Mouse (Mus musculus) hindbrain, embryonic 13.5 days (tissue): ENCODE results near the gene 2210408I21Rik. TPM values are rescaled to one million over a fixed set of nuclear protein-coding genes. Genes with fewer than 3 reads are reported as not detected.

Source experiments
- ATAC-seq: fragments of 200-750 bp; cut with Nextera tagmentation; 2 replicates; pipeline ENCODE4 v1.8.0; 2017; ENCODE audit warnings: moderate TSS enrichment; ENCODE audit not compliant: low FRiP score
- H3K27ac ChIP-seq: fragments of 300-500 bp; sonication (generic); 2 replicates; pipeline ENCODE4 v1.5.1; 2015; ENCODE audit warnings: inconsistent platforms, mild to moderate bottlenecking, moderate library complexity
- H3K27me3 ChIP-seq: fragments of 300-500 bp; sonication (generic); 2 replicates; pipeline ENCODE4 v1.6.1; 2015; ENCODE audit warnings: mild to moderate bottlenecking, inconsistent platforms
- H3K36me3 ChIP-seq: fragments of 300-500 bp; sonication (generic); 2 replicates; pipeline ENCODE4 v1.6.1; 2015; ENCODE audit warnings: mild to moderate bottlenecking, inconsistent platforms
- H3K4me1 ChIP-seq: fragments of 300-500 bp; sonication (generic); replicated peaks from 2 replicates; pipeline ENCODE4 v1.6.1; 2015; ENCODE audit warnings: inconsistent platforms
- H3K4me2 ChIP-seq: fragments of 300-500 bp; sonication (generic); 2 replicates; pipeline ENCODE4 v1.6.1; 2015; ENCODE audit warnings: inconsistent platforms, mild to moderate bottlenecking, moderate library complexity
- H3K4me3 ChIP-seq: fragments of 300-500 bp; sonication (generic); 2 replicates; pipeline ENCODE4 v1.5.1; 2015; ENCODE audit warnings: mild to moderate bottlenecking, inconsistent platforms
- H3K9ac ChIP-seq: fragments of 300-500 bp; sonication (generic); 2 replicates; pipeline ENCODE4 v1.6.1; 2015; ENCODE audit warnings: mild to moderate bottlenecking, inconsistent platforms
- H3K9me3 ChIP-seq: fragments of 300-500 bp; sonication (generic); 2 replicates; pipeline ENCODE4 v1.6.1; 2016; ENCODE audit warnings: inconsistent platforms
- WGBS: fragments of 180-500 bp; shearing (Covaris S2); methylation state at CpG from one replicate; pipeline ENCODE4 v1.1.7; 2015; 5-methylcytosine and 5-hydroxymethylcytosine counted together
- polyA plus RNA-seq: library from polyadenylated mRNA; unstranded; fragments of >200 nt; fragmentation: Nextera tagmentation; extraction: Ambion mirVana; gene quantifications from 2 replicates; pipeline ENCODE4 v1.2.1, GENCODE M21; 2015

The 2210408I21Rik gene
- polyA plus RNA-seq, 1 experiment from 2014 or later = 12.9 TPM

- 35% methylated on average over 2 of the region's 2 CpGs for WGBS
- Histone ChIP-seq H3K9me3 (no peaks in the 10 kb centered on the region), H3K4me1 (no peaks in the 10 kb centered on the region), H3K27me3 (no peaks in the 10 kb centered on the region), H3K4me3 (no peak overlapping the region), H3K9ac (no peak overlapping the region), H3K4me2 (no peak overlapping the region), H3K36me3 (no peaks in the 10 kb centered on the region), H3K27ac (no peak overlapping the region)
- ATAC-seq = no peak
Observed at GRCm38 (mm10) chr13:77412829-77413228, 277.5 kb downstream of the 2210408I21Rik start.

DNA sequence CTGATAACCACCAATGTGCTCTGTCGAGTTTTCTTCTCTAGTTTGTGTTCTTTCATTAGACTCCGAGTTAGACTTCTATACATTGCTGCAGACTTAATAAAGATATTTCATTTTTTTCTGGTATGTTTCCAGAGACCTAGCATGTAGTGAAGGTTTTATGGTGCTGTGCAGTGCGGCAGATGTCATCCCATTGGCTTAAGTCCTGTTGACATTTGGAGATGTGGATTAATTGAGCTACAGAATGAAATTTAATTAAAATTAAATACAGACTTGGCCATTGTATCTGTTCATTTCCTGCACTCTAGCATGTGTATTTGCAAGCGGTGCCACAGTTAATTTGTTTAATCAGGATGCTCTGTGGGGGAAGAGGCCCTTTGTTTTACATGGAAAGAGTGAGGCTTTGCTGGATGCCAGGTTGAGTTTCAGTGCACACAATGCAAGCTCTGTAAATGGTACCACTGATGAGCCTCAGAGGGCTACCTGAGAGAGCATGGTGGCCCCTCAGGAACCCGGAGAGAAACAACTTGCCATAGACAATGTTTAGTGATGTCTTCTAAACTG is 314.7 kb downstream of the 2210408I21Rik start:
- H3K4me3 ChIP-seq = no peak overlapping the region
- no peak overlapping the region for H3K27ac ChIP-seq
- no peaks in the 10 kb centered on the region for H3K4me1 ChIP-seq
- WGBS = 83% methylated on average over 5 of the region's 5 CpGs
- no peaks in the 10 kb centered on the region for H3K9me3 ChIP-seq
- no peak overlapping the region for H3K9ac ChIP-seq
- ATAC-seq = no peak
- H3K27me3 ChIP-seq = no peaks in the 10 kb centered on the region
- no peaks in the 10 kb centered on the region for H3K36me3 ChIP-seq
- no peak overlapping the region for H3K4me2 ChIP-seq

DNA sequence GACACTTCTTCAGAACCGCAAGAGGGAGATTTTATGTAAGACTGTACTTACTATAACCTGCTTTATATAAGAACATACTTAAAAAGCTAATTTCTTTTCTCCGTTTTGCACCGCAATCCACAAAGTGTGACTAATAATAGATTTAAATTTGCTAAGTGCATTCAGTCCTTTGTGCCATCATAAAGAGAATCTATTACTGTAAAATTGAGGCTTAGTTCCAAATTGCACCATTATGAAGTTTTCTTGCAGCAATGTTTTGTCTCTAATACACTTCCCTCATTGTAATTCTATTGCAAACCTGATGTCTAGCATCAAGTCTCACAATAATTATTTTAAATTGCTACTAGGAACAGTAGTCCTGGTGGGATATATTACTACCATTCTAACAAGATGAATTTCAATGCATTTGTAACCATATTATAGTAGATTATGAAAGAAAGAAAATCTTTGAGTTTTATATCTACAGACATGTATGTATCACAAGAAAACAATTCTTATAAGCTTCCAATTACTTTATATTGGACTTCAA is 334.8 kb downstream of the 2210408I21Rik start:
- WGBS = 87% methylated on average over 3 of the region's 3 CpGs

GRCm38 (mm10) chr13:77476420-77476819 is 341.1 kb downstream of the 2210408I21Rik start:
- ATAC-seq = no peak

More for the DNA sequence above, 334.8 kb downstream of the 2210408I21Rik start:
- Histone ChIP-seq H3K36me3 (no peaks in the 10 kb centered on the region), H3K4me2 (no peak overlapping the region), H3K9me3 (no peaks in the 10 kb centered on the region), H3K27me3 (no peaks in the 10 kb centered on the region), H3K27ac (no peak overlapping the region), H3K4me1 (no peaks in the 10 kb centered on the region), H3K9ac (no peak overlapping the region), H3K4me3 (no peak overlapping the region)
- no peak for ATAC-seq

DNA sequence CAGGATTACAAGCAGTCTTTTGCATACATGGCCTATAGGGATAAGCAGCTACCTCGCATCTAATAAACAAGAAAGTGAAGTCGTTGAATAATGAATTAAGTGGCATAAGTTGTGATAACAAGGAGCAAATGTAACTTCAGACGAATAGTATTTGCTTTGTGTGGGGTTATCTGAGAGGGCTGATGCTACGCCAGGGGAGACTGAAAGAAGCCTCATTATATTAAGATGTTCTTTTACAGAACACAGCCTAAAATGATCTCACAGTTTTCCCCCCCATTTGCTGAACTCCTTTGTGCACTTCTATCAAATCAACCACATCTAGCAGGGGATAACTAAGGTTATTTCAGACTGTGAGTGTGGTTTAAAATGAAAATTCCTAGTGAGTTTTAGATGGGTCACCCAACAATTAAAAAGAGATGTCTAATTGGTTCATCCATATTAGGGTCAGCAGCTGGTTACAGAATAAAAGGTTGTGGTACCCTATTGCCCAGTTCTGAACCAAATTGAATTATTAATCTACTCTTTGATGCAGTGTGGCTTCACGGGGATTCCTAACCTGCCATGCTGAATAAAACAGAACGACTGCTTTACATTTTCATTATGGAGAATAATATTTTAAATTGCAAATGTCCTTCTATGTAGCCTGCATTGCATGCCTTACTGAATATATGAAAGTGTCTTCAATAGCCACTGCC is 343.2 kb downstream of the 2210408I21Rik start:
- no peak for ATAC-seq
- H3K4me2 ChIP-seq = no peak overlapping the region
- H3K27me3 ChIP-seq = no peaks in the 10 kb centered on the region
- H3K36me3 ChIP-seq = no peaks in the 10 kb centered on the region
- WGBS = 43% methylated on average over 6 of the region's 6 CpGs
- H3K9ac ChIP-seq = no peak overlapping the region
- H3K9me3 ChIP-seq = no peaks in the 10 kb centered on the region
- H3K4me1 ChIP-seq = peaks cover 6% of the 10 kb centered on the region; the same call in 1 of the 2 replicates
- H3K27ac ChIP-seq = no peak overlapping the region
- H3K4me3 ChIP-seq = no peak overlapping the region

More at GRCm38 (mm10) chr13:77476420-77476819, 341.1 kb downstream of the 2210408I21Rik start:
- no peaks in the 10 kb centered on the region for H3K36me3 ChIP-seq
- H3K4me1 ChIP-seq = peaks cover 6% of the 10 kb centered on the region; the same call in 1 of the 2 replicates
- H3K27ac ChIP-seq = no peak overlapping the region
- H3K27me3 ChIP-seq = no peaks in the 10 kb centered on the region
- WGBS = 72% methylated on average over 4 of the region's 4 CpGs
- no peaks in the 10 kb centered on the region for H3K9me3 ChIP-seq
- H3K4me2 ChIP-seq = no peak overlapping the region
- no peak overlapping the region for H3K4me3 ChIP-seq
- H3K9ac ChIP-seq = no peak overlapping the region

GRCm38 (mm10) chr13:77489938-77490651 is 354.8 kb downstream of the 2210408I21Rik start:
- H3K27me3 ChIP-seq = no peaks in the 10 kb centered on the region
- no peaks in the 10 kb centered on the region for H3K36me3 ChIP-seq
- no peak overlapping the region for H3K4me3 ChIP-seq
- no peaks in the 10 kb centered on the region for H3K9me3 ChIP-seq
- no peak overlapping the region for H3K27ac ChIP-seq
- H3K9ac ChIP-seq = no peak overlapping the region
- 29% methylated on average over 3 of the region's 3 CpGs for WGBS
- peaks cover 8% of the 10 kb centered on the region for H3K4me1 ChIP-seq
- no peak overlapping the region for H3K4me2 ChIP-seq
- ATAC-seq = peak; percentile 24; the same call in 1 of the 2 replicates

- WGBS = 97% methylated on average over 1 of the region's 1 CpGs
- Histone ChIP-seq H3K27ac (no peak overlapping the region), H3K4me3 (no peak overlapping the region), H3K4me2 (no peak overlapping the region), H3K9me3 (no peaks in the 10 kb centered on the region), H3K9ac (no peak overlapping the region), H3K36me3 (no peaks in the 10 kb centered on the region), H3K27me3 (no peaks in the 10 kb centered on the region), H3K4me1 (no peaks in the 10 kb centered on the region)
- ATAC-seq = no peak
Observed at GRCm38 (mm10) chr13:77514046-77514445, 378.7 kb downstream of the 2210408I21Rik start.

DNA sequence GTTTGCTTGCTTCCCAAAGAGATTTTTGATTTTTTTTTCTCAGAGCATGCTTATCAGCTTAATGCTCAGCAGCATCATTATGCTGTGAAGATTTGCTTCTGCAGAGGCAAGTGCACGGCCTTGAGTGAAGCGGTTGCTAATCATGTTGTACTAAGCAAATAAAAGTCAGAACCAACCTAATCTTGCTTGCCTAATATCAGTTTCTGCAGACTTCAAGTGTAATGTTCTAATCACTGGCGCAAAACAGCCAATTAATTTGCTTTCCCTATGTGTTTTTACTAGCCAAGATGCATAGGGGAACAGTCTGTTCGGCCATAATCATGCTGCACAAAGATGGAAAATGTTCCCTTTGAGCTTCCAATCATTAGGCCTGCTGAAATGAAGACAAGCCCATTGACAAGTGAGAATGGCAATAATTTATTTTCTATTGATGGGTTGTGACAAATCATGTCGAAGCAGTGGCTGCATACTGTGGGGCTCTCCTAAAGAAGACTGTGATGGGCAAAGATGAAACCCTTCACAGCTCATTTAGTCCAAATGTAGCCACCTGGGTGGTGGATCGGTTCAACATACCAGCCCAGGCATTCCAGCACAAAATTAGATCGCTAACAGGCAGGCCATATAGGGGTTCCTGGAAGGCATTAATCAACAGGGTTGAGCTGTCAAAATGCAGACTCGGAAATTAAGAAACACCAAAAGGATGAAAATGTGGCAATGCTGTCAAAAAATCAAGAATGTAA is 393.8 kb downstream of the 2210408I21Rik start:
- no peaks in the 10 kb centered on the region for H3K9me3 ChIP-seq
- 0 out of 2 replicates have a peak, but pooled peaks cover 3% of the 10 kb centered on the region for H3K4me1 ChIP-seq
- no peak overlapping the region for H3K4me3 ChIP-seq
- peak overlapping the region; percentile 10; the same call in 1 of the 2 replicates for H3K27ac ChIP-seq
- no peaks in the 10 kb centered on the region for H3K36me3 ChIP-seq
- no peak overlapping the region for H3K9ac ChIP-seq
- WGBS = 46% methylated on average over 8 of the region's 8 CpGs
- ATAC-seq = peak; percentile 72
- no peaks in the 10 kb centered on the region for H3K27me3 ChIP-seq
- H3K4me2 ChIP-seq = no peak overlapping the region

DNA sequence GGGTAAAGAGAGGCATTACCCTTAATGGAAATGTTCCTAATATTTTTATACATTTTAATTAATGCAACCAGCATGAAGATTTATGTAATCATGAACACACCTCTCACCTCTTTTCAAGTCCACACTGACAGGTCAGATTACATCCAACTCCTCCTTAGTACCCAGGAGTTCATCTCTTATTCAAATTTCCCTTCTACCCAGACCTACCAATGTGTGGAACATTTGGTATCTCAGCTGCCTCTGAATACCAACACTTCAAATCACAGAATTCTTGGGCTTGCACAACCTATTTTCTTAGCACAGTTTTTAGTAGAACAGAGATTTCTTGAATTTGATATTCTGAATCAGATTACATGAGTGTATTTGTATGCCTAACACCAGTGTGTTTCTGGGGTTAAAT is 394.4 kb downstream of the 2210408I21Rik start:
- H3K4me1 ChIP-seq = 0 out of 2 replicates have a peak, but pooled peaks cover 3% of the 10 kb centered on the region
- no peaks in the 10 kb centered on the region for H3K36me3 ChIP-seq
- H3K9ac ChIP-seq = no peak overlapping the region
- H3K4me3 ChIP-seq = no peak overlapping the region
- no peak for ATAC-seq
- no peaks in the 10 kb centered on the region for H3K9me3 ChIP-seq
- no peaks in the 10 kb centered on the region for H3K27me3 ChIP-seq
- H3K27ac ChIP-seq = no peak overlapping the region; the same call in 1 of the 2 replicates
- H3K4me2 ChIP-seq = no peak overlapping the region

GRCm38 (mm10) chr13:77537466-77537865 is 402.1 kb downstream of the 2210408I21Rik start:
- Histone ChIP-seq H3K4me3 (no peak overlapping the region), H3K4me2 (no peak overlapping the region), H3K9me3 (no peaks in the 10 kb centered on the region), H3K36me3 (no peaks in the 10 kb centered on the region), H3K27me3 (no peaks in the 10 kb centered on the region), H3K9ac (no peak overlapping the region), H3K27ac (no peak overlapping the region), H3K4me1 (no peaks in the 10 kb centered on the region)
- 91% methylated on average over 4 of the region's 4 CpGs for WGBS
- ATAC-seq = no peak

- H3K4me1 ChIP-seq = peaks cover 7% of the 10 kb centered on the region; the same call in 1 of the 2 replicates
- H3K36me3 ChIP-seq = no peaks in the 10 kb centered on the region
- peak overlapping the region; percentile 49 for H3K4me2 ChIP-seq
- H3K27me3 ChIP-seq = no peaks in the 10 kb centered on the region
- WGBS = 23% methylated on average over 16 of the region's 16 CpGs
- H3K9ac ChIP-seq = no peak overlapping the region
- peak; percentile 68 for ATAC-seq
- H3K4me3 ChIP-seq = peak overlapping the region; percentile 22
- H3K27ac ChIP-seq = no peak overlapping the region
- H3K9me3 ChIP-seq = no peaks in the 10 kb centered on the region
Observed at GRCm38 (mm10) chr13:77547486-77548385, 412.4 kb downstream of the 2210408I21Rik start.
